Mouse (Mus musculus) frontal cortex, postnatal 14 days (tissue): Measurements from ENCODE around the gene Med13l.

ENCODE experiments used
- DNase-seq, 2 experiments: peaks; one replicate each; pipeline ENCODE4 v3.0.0; 2022; ENCODE audit warnings: low spot score in 2 of 2

Med13l gene

DNA sequence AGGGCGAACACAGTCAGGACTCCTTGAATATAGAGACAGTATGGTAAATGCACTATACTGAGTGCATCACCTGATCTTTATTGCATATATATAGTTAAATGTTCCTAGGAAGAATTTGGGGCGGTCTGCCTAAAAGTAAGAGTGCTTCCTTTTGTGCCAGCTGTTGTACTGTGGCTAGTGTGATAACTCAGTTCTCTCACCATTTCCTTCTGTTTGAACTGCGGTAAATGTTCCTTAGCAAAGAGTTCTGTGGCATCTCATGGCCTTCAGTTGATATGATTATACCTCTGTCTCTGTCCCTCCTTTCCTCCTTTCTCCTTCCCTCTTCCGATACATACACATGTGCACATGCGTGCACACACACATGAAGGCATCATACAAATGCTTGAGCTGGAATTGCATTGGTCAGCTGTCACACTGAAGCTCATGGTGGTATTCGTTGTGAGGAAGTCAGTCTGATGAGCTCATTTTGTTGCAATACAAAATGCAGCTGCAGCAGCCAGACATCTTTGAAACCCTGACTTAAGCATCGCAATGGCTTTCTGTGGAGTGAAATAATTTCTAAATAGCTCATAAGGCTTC is 97.9 kb downstream of the Med13l start:
- DNase-seq: no peak

DNA sequence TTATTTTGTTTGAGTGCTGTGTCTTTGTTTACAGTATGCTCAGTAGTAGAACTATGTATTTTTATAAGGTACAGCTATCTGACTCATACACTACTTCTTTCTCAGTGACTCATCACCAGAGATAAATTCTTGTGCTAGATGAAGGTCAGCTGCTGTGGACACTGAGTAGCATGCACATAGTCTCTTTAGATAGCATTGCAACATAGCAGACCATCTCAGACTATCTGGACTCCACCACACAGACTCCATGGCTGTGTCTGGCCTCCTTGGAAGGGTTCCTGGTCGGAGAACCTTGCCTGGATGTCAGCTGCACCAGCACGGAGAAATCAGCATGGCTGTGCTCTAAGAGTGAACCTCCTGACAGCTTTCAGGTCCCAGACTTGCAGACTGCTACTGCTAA is 99.2 kb downstream of the Med13l start:
- no peak for DNase-seq

DNA sequence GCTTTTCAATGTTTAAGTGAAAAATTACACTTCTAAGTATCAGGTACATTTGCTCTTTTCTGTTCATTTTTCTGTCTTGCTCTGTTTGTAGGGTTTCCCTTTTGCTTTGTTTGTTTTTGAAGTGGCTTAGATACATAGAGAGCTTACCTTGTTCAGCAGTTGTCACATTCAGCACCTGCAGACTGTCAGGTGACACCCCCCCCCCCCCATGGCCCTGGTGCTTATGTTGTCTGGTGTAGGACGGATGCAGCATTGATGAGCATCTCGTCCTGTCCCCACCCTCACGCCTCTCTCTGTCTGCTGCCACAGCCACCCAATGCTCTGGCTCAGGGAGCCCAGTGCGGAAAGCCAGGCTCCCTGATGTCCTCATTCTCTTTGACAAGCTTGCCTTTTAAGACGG is 101.3 kb downstream of the Med13l start:
- DNase-seq: no peak

DNA sequence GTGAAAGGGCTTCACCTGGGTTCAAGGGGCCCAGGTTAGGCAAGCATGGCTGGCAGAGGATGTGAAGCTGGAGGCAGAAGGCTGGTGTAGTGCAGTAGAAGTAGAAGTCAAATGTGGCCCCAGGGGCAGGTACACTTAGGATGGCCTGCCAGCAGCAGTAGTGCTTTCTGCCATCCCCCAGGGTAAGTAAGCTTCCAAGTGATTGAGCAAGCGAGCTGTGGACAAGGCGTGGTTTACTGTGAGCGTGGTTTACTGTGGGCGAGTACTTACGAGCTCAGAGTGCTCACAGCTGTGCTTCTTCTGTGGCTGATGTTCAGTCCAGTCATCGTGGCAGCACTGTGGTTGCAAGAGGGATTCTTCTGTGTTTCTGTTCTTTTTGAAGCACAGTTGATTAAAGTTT is 103.5 kb downstream of the Med13l start:
- DNase-seq: no peak

DNA sequence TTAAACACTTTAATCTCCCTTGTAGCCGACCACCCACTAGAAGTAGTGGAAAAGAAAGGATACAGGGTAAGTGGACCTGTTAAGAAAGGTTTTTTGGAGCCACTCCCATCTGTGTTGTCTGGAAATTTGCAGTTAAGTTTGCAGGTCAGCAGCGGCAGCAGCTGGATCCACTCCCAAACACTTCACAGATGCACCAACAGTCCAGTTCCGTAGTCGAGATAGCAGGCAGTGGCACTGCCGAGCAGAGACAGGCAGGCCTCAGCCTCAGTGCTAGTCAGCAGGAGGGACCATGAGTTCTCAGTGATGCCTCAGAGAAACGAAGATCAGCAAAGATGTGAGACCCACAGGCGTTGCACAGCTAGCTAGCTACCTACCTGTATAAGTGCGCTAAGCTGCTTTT is 104.5 kb downstream of the Med13l start:
- DNase-seq: no peak

DNA sequence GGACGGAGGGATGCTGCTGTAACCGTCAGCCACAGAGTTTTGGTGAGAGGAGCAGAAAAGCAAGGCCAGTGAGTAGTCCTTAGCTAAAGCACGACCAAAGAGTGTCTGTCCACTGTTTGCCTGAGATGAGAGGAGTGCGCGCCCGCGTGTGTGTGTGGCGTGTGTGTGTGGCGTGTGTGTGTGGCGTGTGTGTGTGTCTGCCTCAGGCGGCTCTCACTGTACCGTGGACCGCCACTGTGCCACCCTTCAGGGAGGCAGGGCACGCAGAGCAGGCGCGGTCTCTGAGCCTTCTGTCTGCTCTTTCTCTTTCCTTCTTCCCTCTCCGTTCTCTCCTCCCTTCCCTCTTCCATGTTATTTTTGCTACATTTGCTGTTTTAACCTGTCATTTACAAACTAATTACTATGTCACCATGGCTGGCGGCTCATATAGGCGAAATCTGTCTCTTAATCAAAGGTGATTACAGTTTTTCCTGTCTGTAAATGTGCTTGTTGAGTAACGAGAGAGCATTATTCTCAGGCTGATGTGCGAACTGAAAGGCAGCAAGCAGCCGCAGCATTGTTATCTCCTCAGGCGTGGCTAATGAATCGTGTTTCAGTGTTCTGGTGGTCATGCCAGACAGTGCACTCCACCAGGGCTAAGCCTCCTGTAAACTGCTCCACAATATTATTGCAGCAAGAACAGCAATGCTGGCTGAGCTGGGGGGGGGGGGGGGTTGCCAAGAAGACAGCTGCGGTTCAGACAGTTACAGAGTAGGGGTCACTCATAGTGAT is 106.1 kb downstream of the Med13l start:
- DNase-seq: no peak

DNA sequence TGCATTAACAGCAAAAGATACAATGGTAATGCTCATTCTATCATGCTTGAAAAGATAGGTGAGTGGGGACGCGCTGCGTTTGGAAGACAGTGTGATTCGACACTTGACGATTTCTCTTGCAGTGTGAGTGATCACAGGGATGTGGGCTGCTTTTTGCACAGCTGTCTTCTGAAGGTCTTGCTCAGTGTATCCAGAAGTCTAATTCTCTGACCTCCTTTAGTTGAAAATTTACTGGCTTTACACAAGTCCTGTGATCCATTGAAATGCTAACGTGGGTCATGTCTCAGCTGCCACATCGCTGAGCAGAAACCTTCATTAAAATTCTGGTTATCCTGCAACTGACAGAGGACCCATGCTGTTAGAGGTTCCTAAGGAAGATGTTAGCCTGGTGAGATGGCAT is 107.4 kb downstream of the Med13l start:
- no peak for DNase-seq

DNA sequence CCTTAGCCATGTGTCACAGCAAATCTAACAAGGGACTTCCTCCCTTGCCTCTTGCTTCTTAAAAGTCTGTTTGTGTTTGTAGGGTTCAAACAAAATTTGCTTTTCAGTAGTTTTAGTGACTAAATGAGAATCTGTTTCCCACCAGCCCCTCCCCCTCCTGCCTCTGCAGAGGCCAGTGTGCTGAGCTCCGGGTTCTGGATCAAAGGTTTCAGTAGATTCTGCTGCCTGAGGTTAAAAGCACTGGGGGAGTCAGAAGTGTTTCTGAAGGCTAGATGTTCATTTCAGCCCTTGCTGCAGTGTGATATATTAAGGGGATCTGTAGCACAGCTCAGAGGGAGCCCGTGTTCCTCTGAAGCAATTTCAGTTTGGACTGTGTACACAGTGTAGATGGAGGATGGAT is 108.5 kb downstream of the Med13l start:
- no peak for DNase-seq

DNA sequence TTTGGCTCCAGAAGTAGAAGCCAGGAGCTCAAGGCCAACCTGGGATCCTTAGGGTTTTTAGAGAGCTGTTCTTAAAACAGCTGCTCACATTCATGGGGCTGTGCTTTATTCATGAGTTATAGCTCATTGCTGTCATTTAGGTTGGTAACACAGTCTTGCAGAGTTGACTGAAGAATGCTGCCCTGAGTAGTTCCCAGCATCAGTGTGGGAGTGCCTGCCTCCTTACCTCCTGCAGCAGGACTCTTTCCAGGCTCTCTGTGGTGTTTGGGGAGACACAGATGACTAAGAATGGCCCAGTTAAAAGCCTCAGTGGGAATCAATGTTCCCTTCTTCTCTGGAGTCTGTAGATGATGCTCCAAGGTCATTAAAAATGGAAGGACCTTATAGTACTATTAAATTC is 111.6 kb downstream of the Med13l start:
- no peak for DNase-seq

DNA sequence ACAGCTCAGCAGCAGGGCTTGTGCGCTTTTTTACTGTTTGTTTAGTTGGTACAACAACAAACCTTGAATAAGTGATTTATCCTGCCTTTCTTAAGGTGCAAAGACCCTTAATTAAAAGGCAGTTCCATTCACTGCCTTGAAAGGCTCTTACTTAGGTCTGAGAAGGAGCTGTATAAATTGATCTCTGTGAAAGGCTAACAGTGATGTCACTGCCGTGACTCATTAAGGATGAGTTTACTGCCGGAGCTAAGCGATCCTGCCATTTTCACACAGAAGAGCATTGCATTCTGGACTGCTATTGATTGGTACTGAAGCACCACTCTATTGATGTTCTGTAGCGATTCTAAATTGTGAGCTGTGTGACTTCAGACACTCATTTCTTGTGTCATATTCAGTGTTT is 113.4 kb downstream of the Med13l start:
- DNase-seq: no peak

DNA sequence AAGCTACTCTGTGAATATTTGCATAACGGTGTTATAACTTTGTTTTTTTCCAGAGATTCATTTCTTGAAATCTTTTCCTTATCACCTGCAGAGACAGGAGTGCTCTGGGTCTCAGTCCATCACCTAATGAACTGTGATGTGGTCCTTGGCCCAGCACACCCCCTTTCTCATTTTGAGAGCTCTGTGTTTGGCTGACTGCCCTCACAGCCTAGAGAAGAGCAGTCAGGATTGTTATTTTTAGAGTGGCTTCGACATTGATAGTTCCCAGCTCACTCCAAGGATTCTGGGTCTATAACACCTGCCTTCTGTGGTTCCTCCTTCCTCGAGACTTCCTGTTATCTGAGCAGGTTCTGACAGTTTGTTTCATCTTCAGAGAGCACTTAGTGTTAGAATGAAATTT is 113.8 kb downstream of the Med13l start:
- no peak for DNase-seq

DNA sequence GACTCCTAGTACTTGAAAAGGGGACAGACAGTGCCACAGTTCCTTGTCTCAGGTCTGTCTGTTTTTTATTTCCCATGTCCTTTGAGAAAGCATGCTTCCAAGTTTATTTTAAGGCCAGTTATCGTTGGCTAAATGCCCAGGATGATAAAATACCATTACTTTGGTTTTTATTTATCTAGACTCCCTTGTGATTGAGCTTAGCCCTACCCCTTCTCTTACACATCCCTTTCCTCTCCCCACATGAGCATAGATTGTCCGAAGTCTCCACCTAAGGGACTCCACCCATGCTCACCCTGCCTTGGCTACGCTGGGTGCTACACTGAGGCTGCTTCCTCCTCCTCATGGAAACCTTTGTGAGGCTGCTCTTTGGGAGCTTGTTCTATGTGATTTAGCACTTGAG is 115.2 kb downstream of the Med13l start:
- no peak for DNase-seq

DNA sequence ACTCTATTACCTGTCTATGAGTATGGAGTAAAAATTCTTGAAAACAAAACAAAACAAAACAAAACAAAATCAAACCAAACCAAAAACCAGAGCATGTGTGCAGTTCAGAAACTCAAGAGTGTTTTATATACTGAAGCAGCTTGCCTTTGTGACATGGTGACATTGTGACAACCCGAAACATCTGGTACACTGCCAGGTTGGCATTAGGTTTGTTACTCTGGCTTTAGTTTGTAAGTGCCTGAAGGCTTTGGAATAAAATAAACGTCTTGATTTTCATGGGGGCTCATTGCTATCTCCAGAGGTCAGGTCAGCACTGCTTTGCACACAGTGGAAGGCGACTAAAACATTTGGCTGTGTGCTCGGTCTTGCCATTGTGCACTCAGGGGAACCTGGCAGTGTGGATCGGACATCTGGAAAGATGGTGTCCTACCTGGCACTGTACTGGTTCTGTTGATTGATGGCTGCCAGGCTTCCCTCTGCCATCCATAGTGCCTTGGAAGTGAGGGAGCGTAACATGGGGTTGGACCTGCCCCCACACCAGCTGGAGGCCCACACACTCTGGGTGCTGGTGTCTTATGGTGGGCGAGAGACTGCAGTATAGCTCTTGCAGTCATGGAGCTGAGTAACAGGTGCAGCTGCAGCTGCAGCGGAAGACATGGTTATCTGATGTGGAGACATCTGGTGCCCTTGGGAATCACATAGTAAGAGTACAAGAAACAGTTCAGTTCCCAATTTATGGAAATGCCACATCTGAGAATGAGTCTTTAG is 115.9 kb downstream of the Med13l start:
- no peak for DNase-seq

DNA sequence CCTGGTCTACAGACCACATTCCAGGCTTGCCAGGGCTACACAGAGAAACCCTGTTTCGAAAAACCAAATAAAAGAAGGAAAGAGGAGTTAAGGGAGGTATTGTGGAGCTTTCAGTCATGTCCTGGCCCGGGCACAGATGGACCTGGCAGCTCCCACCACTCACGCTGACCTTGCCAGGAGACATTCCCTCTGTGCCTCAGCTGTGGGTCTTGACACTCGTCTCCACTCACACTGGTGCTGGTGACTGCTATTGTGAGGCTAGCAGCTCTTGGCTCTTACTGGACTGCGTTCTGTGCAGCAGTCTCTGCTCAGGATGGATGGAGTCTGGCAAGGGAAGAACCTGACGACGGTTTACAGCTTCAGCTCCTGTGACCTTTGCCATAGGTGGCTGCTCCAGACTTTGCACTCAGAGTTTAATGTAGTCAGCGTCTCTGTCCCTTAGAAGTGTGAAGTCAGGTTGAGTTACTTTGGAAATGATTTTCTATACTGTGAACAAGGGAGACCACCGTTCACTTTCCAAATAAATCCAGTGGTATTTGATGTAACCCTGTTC is 118.9 kb downstream of the Med13l start:
- DNase-seq: no peak

DNA sequence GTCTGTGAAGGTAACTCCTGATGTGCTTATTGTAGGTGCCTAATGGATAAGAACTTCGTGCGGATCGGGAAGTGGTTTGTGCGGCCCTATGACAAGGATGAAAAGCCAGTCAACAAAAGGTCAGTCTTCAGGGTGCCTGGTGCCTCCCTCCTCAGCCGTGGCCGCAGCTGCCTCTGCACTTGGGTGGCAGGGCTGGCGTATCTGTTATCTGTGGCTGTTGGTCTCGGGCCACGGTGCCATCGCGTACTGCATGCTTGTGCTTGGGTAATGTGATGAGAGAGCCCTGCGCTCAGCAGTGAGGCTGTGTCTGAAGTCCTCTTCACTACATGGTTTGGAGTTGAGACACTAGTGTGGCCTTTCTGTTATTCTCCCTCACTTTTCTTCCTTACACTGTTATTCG is 120.4 kb downstream of the Med13l start:
- DNase-seq: no peak

DNA sequence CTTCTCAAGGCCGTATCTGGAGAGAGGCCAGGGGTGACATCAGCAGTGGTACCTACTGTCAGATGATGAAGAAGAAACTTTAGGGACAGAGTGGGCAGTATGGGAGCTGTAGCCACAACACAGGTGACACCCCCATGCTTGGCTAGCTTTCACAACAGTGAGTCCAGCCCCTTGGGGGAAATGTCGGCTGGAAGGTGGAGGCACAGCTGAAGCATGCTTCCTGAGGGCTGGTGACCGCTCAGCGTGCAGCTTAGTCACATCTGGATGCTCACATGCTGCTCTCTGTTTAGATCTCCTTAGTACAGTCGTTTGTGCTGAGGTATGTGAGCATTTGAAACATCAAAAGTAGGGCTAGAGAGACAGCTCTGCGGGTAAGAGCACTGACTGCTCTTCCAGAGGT is 121.5 kb downstream of the Med13l start:
- DNase-seq: no peak

DNA sequence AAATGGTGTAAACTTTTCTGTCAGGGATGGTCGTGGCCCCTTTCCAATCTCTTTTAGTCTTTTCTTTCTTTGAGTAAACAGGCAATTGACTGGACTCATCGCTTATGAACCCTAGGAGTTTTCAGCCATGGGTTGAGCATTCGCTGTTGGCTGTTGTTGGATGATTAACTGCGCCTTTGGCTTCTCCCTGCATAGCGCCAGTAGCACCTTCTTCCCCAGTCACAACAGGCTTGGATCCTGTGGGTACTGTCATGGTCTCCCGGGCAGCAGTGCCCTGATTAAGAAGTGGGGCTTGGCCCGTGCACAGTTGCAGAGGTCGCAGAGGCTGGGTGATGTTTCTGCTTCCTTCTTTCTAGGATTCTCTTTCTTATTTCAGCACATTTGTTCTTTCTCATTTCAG is 124.7 kb downstream of the Med13l start:
- no peak for DNase-seq

DNA sequence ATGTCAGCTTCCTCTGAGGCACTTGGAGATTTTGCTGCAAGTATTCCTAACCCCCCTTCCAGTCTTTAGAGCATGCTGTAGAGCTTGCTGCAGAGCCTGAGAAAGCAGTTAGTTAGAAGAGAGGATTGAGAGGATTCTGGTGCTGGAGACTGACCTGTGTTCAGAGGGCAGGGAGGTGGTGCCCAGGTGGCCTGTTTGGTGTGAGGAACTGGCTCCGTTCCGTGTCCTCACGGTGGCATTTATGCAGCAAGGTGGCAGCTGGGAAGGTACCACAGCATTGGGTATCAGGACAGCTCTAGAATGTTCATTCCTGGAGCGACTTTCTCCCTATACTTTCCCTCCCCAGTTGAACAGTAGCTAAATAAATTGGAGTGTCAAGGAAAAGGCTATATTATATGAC is 125.5 kb downstream of the Med13l start:
- no peak for DNase-seq

DNA sequence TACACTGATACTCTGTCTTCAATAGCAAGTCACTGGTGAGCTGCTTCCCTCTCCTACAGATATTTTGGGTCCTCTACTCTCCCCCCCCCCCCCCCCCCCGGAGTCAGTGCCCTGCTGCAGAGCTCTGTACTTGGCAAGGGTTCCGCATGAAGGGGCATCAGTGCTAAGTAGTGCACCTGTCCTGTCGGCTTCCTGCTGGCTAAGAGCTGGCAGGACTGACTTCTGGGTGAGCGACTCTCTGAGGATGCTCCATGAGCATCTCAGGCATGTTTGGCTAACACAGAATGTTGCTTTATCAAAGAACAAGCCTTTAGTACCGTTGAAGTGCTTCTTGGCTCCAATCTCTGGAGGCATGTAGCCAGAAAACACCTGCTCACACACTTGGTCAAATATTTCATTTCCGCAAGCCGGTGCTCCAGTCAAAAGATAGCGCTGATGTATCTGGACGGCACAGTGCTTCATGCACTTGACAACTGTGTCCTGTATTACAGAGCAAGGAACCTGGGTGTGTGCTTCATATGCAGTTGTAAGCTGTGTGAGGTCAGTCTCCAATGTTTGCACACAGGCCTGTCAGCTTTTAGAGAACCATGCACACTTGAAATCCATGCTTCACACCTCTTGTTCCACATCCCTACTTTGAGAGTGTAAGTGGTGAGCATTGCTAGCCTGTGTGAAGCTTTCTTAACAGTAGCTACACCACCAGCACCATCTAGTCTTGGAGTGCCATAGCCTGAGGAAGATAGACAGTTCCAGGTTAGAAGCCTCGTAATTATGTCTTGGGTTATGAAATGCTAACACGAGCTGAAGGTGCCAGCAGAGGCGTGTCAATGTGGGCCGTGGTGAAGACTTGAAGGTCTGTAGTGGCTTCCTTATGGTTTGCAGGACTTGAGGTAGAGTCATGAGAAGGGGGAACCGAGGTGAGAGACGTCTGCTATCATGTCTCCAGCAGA is 128.7 kb downstream of the Med13l start:
- DNase-seq: no peak

DNA sequence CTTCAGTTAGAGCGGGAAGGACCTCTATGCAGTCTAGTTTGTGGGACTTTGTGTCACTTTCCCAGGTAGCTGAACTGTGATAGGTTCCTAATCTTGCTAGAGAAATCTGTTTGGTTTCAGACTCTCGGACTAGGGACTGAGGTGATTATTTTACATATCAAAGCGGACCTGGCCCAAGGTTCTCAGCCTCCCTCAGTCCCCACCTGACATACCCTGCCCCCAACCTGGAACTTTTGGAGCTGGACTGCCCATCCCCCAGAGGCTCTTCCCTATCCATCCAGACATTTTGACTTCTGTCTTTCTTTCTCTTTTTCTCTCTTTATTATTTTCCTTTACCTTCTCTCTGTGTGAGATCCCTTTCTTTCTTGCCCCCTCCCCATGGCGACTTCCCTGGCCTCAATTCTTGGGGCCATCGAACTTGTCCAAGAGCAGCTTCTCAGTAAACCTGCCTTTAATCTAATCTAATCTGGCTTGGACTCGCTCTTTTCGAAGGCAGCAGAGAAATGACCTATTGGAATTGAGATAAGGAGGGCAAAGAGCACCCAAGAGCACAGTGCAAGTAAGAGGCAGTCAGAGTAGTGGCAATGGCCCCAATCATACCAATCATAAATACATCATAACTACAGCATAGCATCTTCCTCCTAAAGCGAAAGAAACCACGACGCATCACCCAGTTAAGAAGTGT is 130.7 kb downstream of the Med13l start:
- DNase-seq: no peak

DNA sequence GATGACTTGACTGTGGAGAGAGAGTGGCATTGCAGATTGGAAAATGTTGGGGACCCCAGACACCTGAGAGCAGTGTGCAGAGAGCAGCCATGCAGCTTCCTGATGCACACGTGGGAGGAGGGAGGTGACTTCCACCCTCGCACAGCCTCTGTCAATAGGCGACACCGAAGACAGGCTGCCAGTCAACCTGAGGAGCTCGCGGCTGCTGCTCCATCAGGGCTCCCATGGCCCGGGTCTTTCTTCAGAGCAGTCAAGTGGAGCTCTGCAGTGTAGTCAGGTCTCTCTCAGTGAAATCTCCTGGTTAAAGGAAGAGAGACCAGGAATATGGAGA is 131.2 kb downstream of the Med13l start:
- DNase-seq: no peak
